Mouse (Mus musculus): Measurements from ENCODE around the gene Shcbp1l. TPM values are rescaled to one million over a fixed set of nuclear protein-coding genes. Genes with fewer than 3 reads are reported as not detected.
"Not testable (repeated sequence)": the region's sequence is repeated elsewhere in the genome, so short reads cannot be mapped to it uniquely, and the experiment has no call there.

Gene Shcbp1l
- polyA plus RNA-seq, 1 experiment = 1.1 TPM

GRCm38 (mm10) chr1:153461796-153462195 is 36.8 kb downstream of the Shcbp1l start:
- H3K4me3 ChIP-seq (ENCODE audit: control insufficient read depth, insufficient read depth, low read length) = no peak overlapping the region
- no peaks in the 10 kb centered on the region for H3K27me3 ChIP-seq (ENCODE audit: control insufficient read depth, insufficient read depth, low read length)
- no peak for TF ChIP-seq POLR2A (IDR thresholded peaks at IDR 0.05; ENCODE audit: control insufficient read depth, extremely low read depth, insufficient read depth, low read length, poor library complexity)
- TF ChIP-seq CTCF (IDR thresholded peaks at IDR 0.05; ENCODE audit: borderline replicate concordance, control insufficient read depth, extremely low read depth, insufficient read depth, low read length, poor library complexity) = no peak
- peaks cover 98% of the 10 kb centered on the region for H3K36me3 ChIP-seq (ENCODE audit: control insufficient read depth, insufficient read depth, low read length)
- DNase-seq = no peak
- WGBS = 91% methylated on average over 1 of the region's 1 CpGs
- no peaks in the 10 kb centered on the region for H3K4me1 ChIP-seq (replicated peaks; ENCODE audit: control insufficient read depth, insufficient read depth, low read length)
- no peak overlapping the region for H3K27ac ChIP-seq (ENCODE audit: control insufficient read depth, insufficient read depth, low read length)

DNA sequence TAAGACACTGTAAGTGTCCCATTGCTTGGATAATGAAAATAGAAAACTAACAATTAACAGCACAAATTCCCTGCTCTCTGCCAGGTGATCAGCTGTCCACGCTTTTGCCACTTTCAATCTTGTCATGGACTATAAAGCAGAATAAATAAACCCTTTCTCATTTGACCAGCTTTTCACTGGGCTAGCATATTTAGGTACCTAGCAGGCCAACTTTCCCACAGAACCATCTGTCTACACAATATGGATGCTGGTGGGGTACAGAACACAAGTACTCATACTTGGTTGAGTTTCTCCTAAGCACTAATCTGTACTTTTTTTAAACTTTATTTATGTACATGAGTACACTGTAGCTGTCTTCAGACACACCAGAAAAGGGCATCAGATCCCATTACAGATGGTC is 54.3 kb downstream of the Shcbp1l start:
- no peak for DNase-seq
- Histone ChIP-seq H3K4me3 (ENCODE audit: control insufficient read depth, insufficient read depth, low read length) (no peak overlapping the region), H3K27ac (ENCODE audit: control insufficient read depth, insufficient read depth, low read length) (no peak overlapping the region), H3K4me1 (replicated peaks; ENCODE audit: control insufficient read depth, insufficient read depth, low read length) (no peaks in the 10 kb centered on the region), H3K27me3 (ENCODE audit: control insufficient read depth, insufficient read depth, low read length) (no peaks in the 10 kb centered on the region), H3K36me3 (ENCODE audit: control insufficient read depth, insufficient read depth, low read length) (peaks cover 84% of the 10 kb centered on the region)
- 92% methylated on average over 1 of the region's 1 CpGs for WGBS
- TF ChIP-seq CTCF (IDR thresholded peaks at IDR 0.05; ENCODE audit: borderline replicate concordance, control insufficient read depth, extremely low read depth, insufficient read depth, low read length, poor library complexity) = no peak
- no peak for TF ChIP-seq POLR2A (IDR thresholded peaks at IDR 0.05; ENCODE audit: control insufficient read depth, extremely low read depth, insufficient read depth, low read length, poor library complexity)

DNA sequence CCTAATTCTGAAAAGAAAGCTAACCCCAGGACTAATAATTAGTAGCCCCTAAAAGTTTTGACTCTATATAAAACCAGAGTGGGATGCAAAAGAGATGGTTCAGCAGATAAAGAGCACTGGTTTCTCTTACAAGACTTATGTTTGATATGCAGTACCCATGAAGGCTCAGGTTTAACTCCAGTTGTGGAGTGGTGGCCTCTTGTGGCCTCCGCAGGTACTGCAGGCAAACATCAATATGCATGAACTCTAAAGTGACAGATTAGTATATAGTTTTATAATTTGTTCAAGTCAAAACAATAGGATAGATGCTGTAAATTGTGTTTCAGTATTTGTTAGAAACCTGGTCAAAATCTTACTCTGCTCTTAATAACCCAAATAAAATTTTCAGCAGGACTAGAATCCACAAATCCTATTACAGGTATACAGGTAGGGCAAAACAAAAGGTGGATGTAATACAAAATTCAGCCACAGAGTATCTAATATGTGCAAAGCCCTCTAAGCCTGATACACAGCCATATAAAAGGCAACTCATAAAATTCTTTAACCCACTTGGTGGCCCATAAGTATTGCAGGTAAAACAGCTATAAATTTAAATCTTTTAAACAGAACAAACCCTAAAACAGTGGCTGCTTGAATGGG is 55.5 kb downstream of the Shcbp1l start:
- no peak overlapping the region for H3K27ac ChIP-seq (ENCODE audit: control insufficient read depth, insufficient read depth, low read length)
- 33% methylated on average over 1 of the region's 1 CpGs for WGBS
- DNase-seq = peak; percentile 79
- TF ChIP-seq CTCF (IDR thresholded peaks at IDR 0.05; ENCODE audit: borderline replicate concordance, control insufficient read depth, extremely low read depth, insufficient read depth, low read length, poor library complexity) = no peak
- no peak for TF ChIP-seq POLR2A (IDR thresholded peaks at IDR 0.05; ENCODE audit: control insufficient read depth, extremely low read depth, insufficient read depth, low read length, poor library complexity)
- H3K4me1 ChIP-seq (replicated peaks; ENCODE audit: control insufficient read depth, insufficient read depth, low read length) = no peaks in the 10 kb centered on the region
- H3K27me3 ChIP-seq (ENCODE audit: control insufficient read depth, insufficient read depth, low read length) = no peaks in the 10 kb centered on the region
- H3K4me3 ChIP-seq (ENCODE audit: control insufficient read depth, insufficient read depth, low read length) = no peak overlapping the region
- H3K36me3 ChIP-seq (ENCODE audit: control insufficient read depth, insufficient read depth, low read length) = peaks cover 72% of the 10 kb centered on the region

DNA sequence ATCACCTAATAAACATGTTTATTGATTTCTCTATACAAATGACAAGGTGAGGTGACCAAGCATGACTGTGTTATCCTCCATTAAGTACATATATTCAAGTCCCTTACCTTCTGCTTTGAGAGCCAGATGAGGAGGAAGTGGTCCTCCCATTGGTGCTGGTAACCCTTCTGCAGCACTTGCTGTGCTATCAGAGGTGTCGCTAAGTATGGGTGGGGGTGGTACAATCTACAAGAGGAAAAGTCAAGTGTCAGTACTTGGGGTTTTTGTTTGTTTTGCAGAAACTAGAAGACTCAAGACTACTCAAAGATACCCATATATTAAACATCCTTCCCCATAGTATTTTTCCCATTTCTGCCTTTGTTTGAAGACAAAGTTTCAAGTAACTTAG is 56.1 kb downstream of the Shcbp1l start:
- H3K27me3 ChIP-seq (ENCODE audit: control insufficient read depth, insufficient read depth, low read length) = no peaks in the 10 kb centered on the region
- no peak for DNase-seq
- H3K4me3 ChIP-seq (ENCODE audit: control insufficient read depth, insufficient read depth, low read length) = no peak overlapping the region
- H3K27ac ChIP-seq (ENCODE audit: control insufficient read depth, insufficient read depth, low read length) = no peak overlapping the region
- H3K36me3 ChIP-seq (ENCODE audit: control insufficient read depth, insufficient read depth, low read length) = peaks cover 67% of the 10 kb centered on the region
- TF ChIP-seq POLR2A (IDR thresholded peaks at IDR 0.05; ENCODE audit: control insufficient read depth, extremely low read depth, insufficient read depth, low read length, poor library complexity) (no peak), CTCF (IDR thresholded peaks at IDR 0.05; ENCODE audit: borderline replicate concordance, control insufficient read depth, extremely low read depth, insufficient read depth, low read length, poor library complexity) (no peak)
- 90% methylated on average over 1 of the region's 1 CpGs for WGBS
- H3K4me1 ChIP-seq (replicated peaks; ENCODE audit: control insufficient read depth, insufficient read depth, low read length) = no peaks in the 10 kb centered on the region

DNA sequence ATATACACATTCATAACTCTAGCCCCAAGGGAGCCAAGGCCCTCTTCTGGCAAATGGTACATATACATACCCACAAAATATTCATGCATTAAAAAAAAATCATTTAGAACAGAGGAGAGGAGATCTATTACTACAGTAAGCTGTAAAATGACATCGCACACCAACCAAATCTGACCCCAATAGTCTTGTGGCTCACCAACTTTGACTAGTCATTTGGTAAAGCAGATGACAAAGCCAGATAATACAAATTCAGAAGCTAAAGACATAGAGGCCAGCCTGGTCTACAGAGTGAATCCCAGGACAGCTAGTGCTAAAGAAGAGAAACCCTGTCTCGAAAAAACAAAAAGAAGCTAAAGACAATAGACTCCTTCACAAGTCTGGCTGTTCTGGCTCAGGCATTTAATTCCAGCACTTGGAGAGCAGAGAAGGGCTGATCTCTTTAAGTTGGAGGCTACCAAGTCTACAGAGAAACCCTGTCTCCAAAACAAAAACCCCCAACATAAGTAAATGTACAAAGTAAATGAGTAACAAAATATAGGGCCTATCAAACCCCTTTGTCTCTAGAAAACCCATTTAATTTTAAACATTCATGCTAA is 60.3 kb downstream of the Shcbp1l start:
- Histone ChIP-seq H3K4me1 (replicated peaks; ENCODE audit: control insufficient read depth, insufficient read depth, low read length) (peaks cover 7% of the 10 kb centered on the region; the same call in 1 of the 2 replicates), H3K27ac (ENCODE audit: control insufficient read depth, insufficient read depth, low read length) (no peak overlapping the region), H3K27me3 (ENCODE audit: control insufficient read depth, insufficient read depth, low read length) (no peaks in the 10 kb centered on the region), H3K36me3 (ENCODE audit: control insufficient read depth, insufficient read depth, low read length) (peaks cover 24% of the 10 kb centered on the region), H3K4me3 (ENCODE audit: control insufficient read depth, insufficient read depth, low read length) (no peak overlapping the region)
- no peak for DNase-seq
- TF ChIP-seq POLR2A (IDR thresholded peaks at IDR 0.05; ENCODE audit: control insufficient read depth, extremely low read depth, insufficient read depth, low read length, poor library complexity) (no peak), CTCF (IDR thresholded peaks at IDR 0.05; ENCODE audit: borderline replicate concordance, control insufficient read depth, extremely low read depth, insufficient read depth, low read length, poor library complexity) (no peak)
- 6% methylated on average over 2 of the region's 2 CpGs for WGBS

DNA sequence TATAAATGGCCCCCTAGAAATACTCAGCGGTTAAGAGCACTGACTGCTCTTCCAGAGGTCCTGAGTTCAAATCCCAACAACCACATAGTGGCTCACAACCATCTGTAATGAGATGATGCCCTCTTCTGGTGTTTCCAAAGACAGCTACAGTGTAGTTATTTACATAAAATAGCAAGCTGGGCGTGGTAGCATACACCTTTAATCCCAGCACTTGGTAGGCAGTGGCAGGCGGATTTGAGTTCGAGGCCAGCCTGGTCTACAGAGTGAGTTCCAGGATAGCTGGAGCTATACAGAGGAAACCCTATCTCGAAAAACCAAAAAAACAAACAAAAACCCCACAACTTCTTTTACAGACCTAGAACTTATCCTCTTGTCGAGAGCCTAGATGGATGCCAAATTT is 61.2 kb downstream of the Shcbp1l start:
- DNase-seq; H3K4me3 ChIP-seq (ENCODE audit: control insufficient read depth, insufficient read depth, low read length); H3K4me1 ChIP-seq (replicated peaks; ENCODE audit: control insufficient read depth, insufficient read depth, low read length); H3K27ac ChIP-seq (ENCODE audit: control insufficient read depth, insufficient read depth, low read length); H3K27me3 ChIP-seq (ENCODE audit: control insufficient read depth, insufficient read depth, low read length): not testable (repeated sequence)
- 5% methylated on average over 6 of the region's 6 CpGs for WGBS
- H3K36me3 ChIP-seq (ENCODE audit: control insufficient read depth, insufficient read depth, low read length) = peaks cover 16% of the 10 kb centered on the region

Data from thymus, adult 2 months (tissue).